Mouse (Mus musculus) kidney, adult 2 months (tissue): ENCODE data around the gene Cldn12. TPM values are rescaled to one million over a fixed set of nuclear protein-coding genes. Genes with fewer than 3 reads are reported as not detected.

ENCODE experiments used
- DNase-seq: peaks from one replicate; pipeline ENCODE4 v3.0.0; 2021
- H3K27ac ChIP-seq: fragments of 200-500 bp; 2 replicates; pipeline ENCODE4 v1.5.1; 2012; ENCODE audit warnings: low read depth, low read length, control low read depth, inconsistent platforms; ENCODE audit not compliant: insufficient read depth
- H3K27me3 ChIP-seq: fragments of 200-500 bp; replicated peaks from 2 replicates; pipeline ENCODE4 v1.6.1; 2012; ENCODE audit warnings: mild to moderate bottlenecking, moderate library complexity, low read length, inconsistent platforms; ENCODE audit not compliant: control insufficient read depth, insufficient read depth
- H3K36me3 ChIP-seq: fragments of 200-500 bp; 2 replicates; pipeline ENCODE4 v1.6.1; 2012; ENCODE audit warnings: mild to moderate bottlenecking, moderate library complexity, low read length, inconsistent platforms; ENCODE audit not compliant: control insufficient read depth, insufficient read depth
- H3K4me1 ChIP-seq: fragments of 200-500 bp; 2 replicates; pipeline ENCODE4 v1.6.1; 2011; ENCODE audit warnings: low read length; ENCODE audit not compliant: control insufficient read depth, insufficient read depth
- H3K4me3 ChIP-seq: fragments of 200-500 bp; 2 replicates; pipeline ENCODE4 v1.5.1; 2011; ENCODE audit warnings: mild to moderate bottlenecking, low read depth, low read length, control low read depth; ENCODE audit not compliant: insufficient read depth
- CTCF ChIP-seq: fragments of 200-500 bp; conservative IDR thresholded peaks from 2 replicates; pipeline ENCODE4 v1.5.1; 2011; ENCODE audit warnings: low read depth, mild to moderate bottlenecking, control low read depth, low read length, moderate library complexity, mixed read lengths; ENCODE audit not compliant: insufficient read depth, insufficient read length
- POLR2A ChIP-seq: fragments of 200-500 bp; IDR thresholded peaks from one replicate; pipeline ENCODE4 v1.6.1; 2011; ENCODE audit warnings: low read depth, low read length, control low read depth
- WGBS: fragments of 180-500 bp; shearing (Covaris S2); methylation state at CpG from one replicate; pipeline ENCODE4 v1.1.7; 2018; 5-methylcytosine and 5-hydroxymethylcytosine counted together
- polyA plus RNA-seq: library from polyadenylated mRNA; depleted of rRNA; stranded (reverse); fragments of >200 nt; gene quantifications from 2 replicates; pipeline ENCODE4 v1.2.3, GENCODE M21; 2012

The Cldn12 gene
- polyA plus RNA-seq, 1 experiment: 63.4 TPM

DNA sequence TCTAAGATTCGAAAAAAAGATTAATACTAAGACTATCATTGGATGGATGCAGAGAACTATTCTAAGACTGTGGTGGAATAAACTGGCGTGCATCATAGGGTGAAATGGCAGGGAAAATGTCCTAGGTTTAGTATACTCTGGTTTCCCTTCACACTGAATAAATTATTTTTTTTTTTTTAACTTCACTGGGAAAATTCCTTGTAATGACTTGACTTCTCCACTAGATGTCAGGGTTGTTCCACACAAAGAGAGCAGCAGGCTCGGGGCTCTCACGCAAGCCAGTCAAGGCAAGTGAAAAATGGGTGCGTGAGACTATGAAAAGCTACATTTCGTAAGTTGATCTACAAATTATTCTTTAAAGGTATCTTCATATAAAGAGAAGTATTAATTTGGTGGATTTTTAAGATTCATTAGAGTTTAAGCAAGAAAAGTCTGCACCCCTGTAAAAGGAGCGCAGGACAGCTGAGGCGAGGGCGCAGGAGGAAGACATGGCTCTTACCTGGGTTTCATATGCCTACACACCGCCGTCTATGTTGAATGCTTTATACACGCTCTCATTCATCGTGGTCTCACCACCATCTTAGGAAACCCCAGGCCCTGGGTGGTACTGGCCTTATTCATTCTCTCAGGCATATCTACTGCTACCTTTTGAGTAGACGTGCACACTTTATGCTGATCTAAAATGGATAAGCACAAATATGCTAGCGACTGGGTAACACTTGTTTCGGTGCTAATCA lies 20.3 kb downstream of the Cldn12 start:
- no peaks in the 10 kb centered on the region for H3K4me1 ChIP-seq
- DNase-seq: peak; percentile 61
- 41% methylated on average over 16 of the region's 16 CpGs for WGBS

DNA sequence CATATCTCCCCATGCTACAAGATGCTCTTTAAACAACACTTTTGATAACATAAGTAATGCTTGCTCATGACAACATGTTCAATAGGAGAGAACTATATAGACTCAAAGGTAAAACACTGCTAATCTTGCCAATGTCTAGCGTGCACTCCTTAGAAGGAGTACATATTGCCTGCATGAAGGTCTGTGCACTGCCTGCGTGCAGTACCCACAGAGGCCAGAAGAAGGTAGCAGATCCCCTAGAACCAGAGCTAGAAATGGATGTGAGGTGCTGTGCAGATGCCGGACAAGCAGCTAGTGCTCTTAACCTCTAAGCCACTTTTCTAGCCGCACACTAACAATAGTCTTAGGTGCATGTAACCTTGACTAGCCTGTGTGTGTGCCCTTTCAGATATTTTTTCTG lies 22.6 kb downstream of the Cldn12 start:
- no peaks in the 10 kb centered on the region for H3K4me1 ChIP-seq
- no peak overlapping the region for H3K27ac ChIP-seq
- DNase-seq: no peak
- no peaks in the 10 kb centered on the region for H3K36me3 ChIP-seq
- no peak for TF ChIP-seq POLR2A
- TF ChIP-seq CTCF: 0 out of 2 replicates have a peak, but pooled peaks have one; percentile 3
- no peak overlapping the region for H3K4me3 ChIP-seq
- H3K27me3 ChIP-seq: no peaks in the 10 kb centered on the region
- WGBS: 93% methylated on average over 4 of the region's 4 CpGs

More for the DNA sequence above, 20.3 kb downstream of the Cldn12 start:
- no peaks in the 10 kb centered on the region for H3K27me3 ChIP-seq
- H3K4me3 ChIP-seq: no peak overlapping the region
- H3K27ac ChIP-seq: no peak overlapping the region
- TF ChIP-seq CTCF: peak; percentile 80
- no peak for TF ChIP-seq POLR2A
- H3K36me3 ChIP-seq: no peaks in the 10 kb centered on the region

DNA sequence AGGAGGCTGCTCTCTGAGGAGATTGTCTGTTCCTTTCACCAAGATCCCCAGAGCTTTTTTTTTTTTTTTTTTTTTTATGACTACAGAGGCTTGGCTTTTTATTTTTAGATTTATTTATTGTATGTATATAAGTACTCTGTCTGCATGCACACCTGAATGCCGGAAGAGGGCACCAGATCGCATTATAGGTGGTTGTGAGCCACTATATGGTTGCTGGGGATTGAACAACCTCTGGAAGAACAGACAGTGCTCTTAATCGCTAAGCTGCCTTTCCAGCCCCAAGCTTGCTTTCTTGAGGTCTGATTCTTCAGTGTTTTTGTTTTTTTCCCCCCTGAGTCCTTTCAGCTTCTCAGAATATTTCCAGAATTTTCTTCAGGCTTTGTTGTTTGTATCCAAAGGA lies 28.7 kb downstream of the Cldn12 start:
- WGBS: 46% methylated on average over 3 of the region's 3 CpGs
- DNase-seq: no peak
- no peaks in the 10 kb centered on the region for H3K27me3 ChIP-seq
- H3K4me1 ChIP-seq: no peaks in the 10 kb centered on the region
- no peak overlapping the region for H3K4me3 ChIP-seq
- H3K36me3 ChIP-seq: no peaks in the 10 kb centered on the region
- H3K27ac ChIP-seq: no peak overlapping the region
- TF ChIP-seq CTCF: no peak
- no peak for TF ChIP-seq POLR2A

DNA sequence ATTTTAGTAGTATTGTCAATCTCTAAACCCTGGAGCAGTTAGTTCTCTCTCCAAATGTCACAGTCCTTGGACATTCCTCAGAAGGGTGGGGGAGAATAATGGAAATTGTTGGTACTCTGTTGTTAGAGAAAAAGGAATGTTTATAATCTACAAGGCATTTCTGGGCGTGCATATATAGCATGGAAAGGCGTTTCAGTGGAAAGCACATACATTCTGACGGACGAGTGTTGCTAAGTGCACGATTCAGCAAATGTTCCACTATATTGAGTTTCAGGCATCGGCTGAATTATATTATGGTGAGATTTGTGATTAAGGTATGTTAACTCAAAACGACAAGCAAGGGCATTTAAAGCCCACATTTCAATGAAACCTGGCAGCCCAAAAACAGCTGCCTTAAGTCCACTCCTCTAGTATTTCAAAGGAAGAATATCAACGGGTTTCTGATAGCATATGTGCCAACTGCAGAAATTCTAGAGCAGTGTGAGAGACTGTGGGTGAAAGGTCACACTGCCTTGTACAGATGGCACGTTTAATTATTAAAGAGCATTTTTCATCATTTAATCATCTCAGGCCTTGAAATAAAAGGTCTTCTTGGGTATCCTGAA lies 31.4 kb downstream of the Cldn12 start:
- Histone ChIP-seq H3K4me3 (no peak overlapping the region), H3K27me3 (no peaks in the 10 kb centered on the region), H3K27ac (no peak overlapping the region), H3K36me3 (no peaks in the 10 kb centered on the region), H3K4me1 (no peaks in the 10 kb centered on the region)
- TF ChIP-seq CTCF (no peak), POLR2A (no peak)
- WGBS: 37% methylated on average over 9 of the region's 9 CpGs
- DNase-seq: no peak

DNA sequence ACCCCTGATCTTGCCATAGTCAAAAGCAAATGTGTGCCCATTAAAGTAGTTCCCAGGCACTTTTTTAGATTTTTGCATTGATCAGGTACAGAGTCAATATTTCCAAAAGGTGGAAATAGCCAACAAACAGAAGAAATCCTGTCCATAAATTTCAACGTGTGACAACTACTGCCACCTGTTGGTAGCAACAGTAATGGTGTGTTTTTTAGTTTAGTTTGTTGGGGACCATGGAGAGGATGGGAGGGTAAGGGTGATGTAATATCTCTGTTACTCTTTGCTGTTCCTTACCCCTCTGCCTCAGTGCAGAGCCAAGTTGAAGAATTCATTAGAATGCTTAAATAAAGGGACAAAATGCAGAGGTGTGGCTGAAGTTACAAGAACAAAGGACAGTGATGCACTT lies 33.1 kb downstream of the Cldn12 start:
- H3K27me3 ChIP-seq: no peaks in the 10 kb centered on the region
- no peak overlapping the region for H3K27ac ChIP-seq
- WGBS: 2% methylated on average over 1 of the region's 1 CpGs
- H3K36me3 ChIP-seq: no peaks in the 10 kb centered on the region
- peak; percentile 27 for DNase-seq
- H3K4me1 ChIP-seq: no peaks in the 10 kb centered on the region
- no peak overlapping the region for H3K4me3 ChIP-seq
- TF ChIP-seq CTCF (0 out of 2 replicates have a peak, but pooled peaks have one; percentile 20), POLR2A (no peak)

DNA sequence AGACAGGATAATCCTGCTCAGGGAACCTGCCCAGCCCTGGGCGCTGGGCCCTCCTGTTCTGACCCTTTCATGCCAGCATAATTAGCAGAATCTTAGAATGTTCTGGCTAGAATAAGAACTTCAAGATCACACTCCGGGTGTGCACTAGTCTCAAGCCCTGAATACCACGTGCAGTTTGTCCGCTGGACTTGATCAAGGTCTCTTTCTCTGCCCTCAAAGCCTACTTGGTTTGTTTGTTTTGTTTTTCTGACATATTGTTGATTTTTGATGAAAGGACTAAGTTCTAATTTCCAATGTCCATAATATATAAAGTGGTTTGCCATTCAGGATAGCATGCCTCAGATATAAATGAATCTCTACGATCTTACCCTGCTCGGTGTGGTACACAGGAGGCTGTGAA lies 35.7 kb downstream of the Cldn12 start, which contains the start of gene 1700015F17Rik:
Gene 1700015F17Rik, minus strand, starts transcription at position 101 of the 400 bp plus-strand sequence.
- no peak for DNase-seq
- Histone ChIP-seq H3K27ac (no peak within 1 kb of the TSS), H3K36me3 (no peaks in the 10 kb centered on the region), H3K4me3 (no peak within 1 kb of the TSS), H3K4me1 (no peaks in the 10 kb centered on the region), H3K27me3 (no peaks in the 10 kb centered on the region)
- 92% methylated on average over 6 of the region's 6 CpGs for WGBS
- TF ChIP-seq CTCF (no peak), POLR2A (no peak)

DNA sequence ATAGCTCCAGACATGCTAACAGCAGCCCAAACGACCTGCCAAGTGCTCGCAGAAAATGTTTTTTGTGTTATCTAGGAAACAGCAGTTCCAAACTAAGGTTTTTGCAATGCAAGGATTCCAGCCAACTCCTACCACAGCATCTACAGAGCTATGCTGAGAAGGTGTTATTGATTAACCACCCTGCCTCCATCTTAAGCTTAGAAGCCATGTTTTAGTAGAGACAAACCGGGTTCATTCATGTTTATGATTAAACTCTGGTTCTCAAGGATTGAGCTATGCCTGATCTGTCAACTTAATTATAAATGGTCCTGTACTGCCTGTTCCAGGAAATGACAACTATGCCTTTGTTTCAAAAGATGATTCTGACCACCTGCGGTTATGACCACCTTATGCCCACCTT lies 38.6 kb downstream of the Cldn12 start:
- Histone ChIP-seq H3K4me1 (no peaks in the 10 kb centered on the region), H3K36me3 (no peaks in the 10 kb centered on the region), H3K27ac (no peak overlapping the region), H3K4me3 (no peak overlapping the region), H3K27me3 (no peaks in the 10 kb centered on the region)
- TF ChIP-seq POLR2A (no peak), CTCF (no peak)
- 36% methylated on average over 4 of the region's 4 CpGs for WGBS
- peak; percentile 78 for DNase-seq
